Mouse (Mus musculus): ENCODE data around the gene Arpc2.

Arpc2 gene

DNA sequence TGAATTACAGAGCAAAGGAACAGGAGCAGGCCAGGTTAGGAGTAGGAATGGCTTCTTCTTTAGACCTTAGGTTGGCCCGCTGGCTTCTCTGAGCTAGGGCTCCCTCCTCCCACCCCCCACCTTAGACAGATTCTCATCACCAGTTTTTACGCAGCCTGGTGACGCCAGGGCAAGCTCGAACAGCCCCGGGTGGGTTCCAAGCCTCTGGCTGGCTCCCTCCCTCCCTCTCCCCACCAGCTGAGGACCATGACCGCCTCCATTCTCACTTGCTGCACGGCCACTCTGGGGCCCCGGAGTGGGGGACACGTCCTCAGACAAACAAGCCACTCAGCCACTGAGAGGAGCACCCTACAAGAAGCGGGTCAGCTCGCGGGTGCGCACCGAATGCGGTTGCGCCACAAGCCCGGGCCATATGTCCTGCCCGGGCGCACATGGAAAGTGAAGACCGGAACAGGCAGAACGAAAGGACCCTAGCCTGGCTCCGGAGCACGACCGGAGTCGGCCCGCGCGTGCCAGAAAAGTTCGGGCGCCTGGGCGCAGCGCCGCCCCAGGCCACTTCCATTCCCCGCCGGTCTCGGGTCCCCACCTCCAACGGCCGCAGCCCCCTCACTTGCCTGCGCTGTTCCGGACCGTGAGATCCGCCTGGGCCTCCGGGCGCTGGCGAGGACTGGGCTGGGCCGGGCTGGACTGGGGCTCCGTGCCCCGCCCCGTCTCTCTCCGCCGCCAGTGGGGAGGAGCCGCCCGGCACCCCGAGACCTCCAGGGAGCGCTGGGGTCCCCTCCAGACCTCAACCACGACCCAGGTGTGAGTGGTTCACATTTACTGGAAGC, 67.8 kb downstream of the Arpc2 start:
- Histone ChIP-seq H3K4me1 (replicated peaks; ENCODE audit: low read depth, low read length) (peaks cover 82% of the 10 kb centered on the region), H3K27me3 (ENCODE audit: insufficient read depth, low read length) (no peaks in the 10 kb centered on the region), H3K4me3 (replicated peaks; ENCODE audit: low read length) (peak overlapping the region; percentile 86), H3K9me3 (ENCODE audit: low read length) (no peaks in the 10 kb centered on the region), H3K36me3 (ENCODE audit: insufficient read depth, low read length) (peaks cover 15% of the 10 kb centered on the region)
- no peak for TF ChIP-seq NANOG (IDR thresholded peaks at IDR 0.05; ENCODE audit: borderline replicate concordance, low read length)
- TF ChIP-seq POU5F1 (IDR thresholded peaks at IDR 0.05; ENCODE audit: borderline replicate concordance, low read length), result no peak
- no peak for TF ChIP-seq CTCF (conservative IDR thresholded peaks at IDR 0.05; ENCODE audit: low read length)

DNA sequence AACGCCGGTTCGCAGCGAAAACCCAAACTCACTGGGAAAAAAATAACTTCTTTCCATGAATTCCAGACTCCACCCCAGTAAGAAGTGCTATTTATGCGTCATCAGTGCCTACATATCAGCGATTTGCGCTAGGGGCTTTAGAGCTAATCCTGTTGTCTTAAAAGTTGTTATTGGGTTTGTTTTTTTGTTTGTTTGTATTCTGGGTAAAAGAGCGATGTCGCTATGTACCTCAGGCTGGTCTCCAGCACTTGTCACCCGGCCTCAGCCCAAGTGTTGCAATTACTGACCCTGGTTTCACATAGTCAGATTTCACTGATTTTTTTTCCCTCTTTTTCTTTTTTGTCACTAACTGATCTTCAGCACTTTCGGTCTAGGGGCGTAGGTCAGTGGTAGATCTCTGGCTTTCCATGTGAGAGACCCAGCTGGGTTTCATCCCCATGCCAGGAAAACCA, 68.5 kb downstream of the Arpc2 start:
- Histone ChIP-seq H3K36me3 (ENCODE audit: insufficient read depth, low read length) (peaks cover 10% of the 10 kb centered on the region), H3K4me3 (replicated peaks; ENCODE audit: low read length) (peak overlapping the region; percentile 86), H3K4me1 (replicated peaks; ENCODE audit: low read depth, low read length) (peaks cover 82% of the 10 kb centered on the region), H3K27me3 (ENCODE audit: insufficient read depth, low read length) (no peaks in the 10 kb centered on the region), H3K9me3 (ENCODE audit: low read length) (no peaks in the 10 kb centered on the region)
- TF ChIP-seq NANOG (IDR thresholded peaks at IDR 0.05; ENCODE audit: borderline replicate concordance, low read length) (no peak), POU5F1 (IDR thresholded peaks at IDR 0.05; ENCODE audit: borderline replicate concordance, low read length) (no peak), CTCF (conservative IDR thresholded peaks at IDR 0.05; ENCODE audit: low read length) (no peak)

DNA sequence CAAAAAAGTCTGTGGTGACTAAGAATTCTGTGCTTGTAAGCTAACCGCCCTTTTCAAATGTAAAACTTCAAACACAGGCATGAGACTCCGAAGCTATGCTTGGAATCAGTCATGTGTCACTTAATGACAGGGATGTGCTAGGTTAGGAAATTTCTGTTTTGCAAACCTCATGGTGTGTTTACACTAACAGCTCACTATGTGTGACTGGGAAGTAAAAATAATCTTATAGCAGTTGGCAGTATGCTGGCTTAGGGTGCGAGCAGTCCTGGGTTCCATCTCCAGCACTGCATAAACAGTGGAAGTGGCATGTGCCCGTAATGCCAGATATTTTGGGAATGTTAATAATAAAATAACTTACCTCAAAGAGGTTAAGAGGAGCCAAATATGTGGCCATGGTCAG, 69.1 kb downstream of the Arpc2 start:
- Histone ChIP-seq H3K9me3 (ENCODE audit: low read length) (no peaks in the 10 kb centered on the region), H3K36me3 (ENCODE audit: insufficient read depth, low read length) (peaks cover 10% of the 10 kb centered on the region), H3K4me1 (replicated peaks; ENCODE audit: low read depth, low read length) (peaks cover 83% of the 10 kb centered on the region), H3K27me3 (ENCODE audit: insufficient read depth, low read length) (no peaks in the 10 kb centered on the region), H3K4me3 (replicated peaks; ENCODE audit: low read length) (no peak overlapping the region)
- TF ChIP-seq POU5F1 (IDR thresholded peaks at IDR 0.05; ENCODE audit: borderline replicate concordance, low read length), result no peak
- TF ChIP-seq CTCF (conservative IDR thresholded peaks at IDR 0.05; ENCODE audit: low read length), result no peak
- TF ChIP-seq NANOG (IDR thresholded peaks at IDR 0.05; ENCODE audit: borderline replicate concordance, low read length), result no peak

DNA sequence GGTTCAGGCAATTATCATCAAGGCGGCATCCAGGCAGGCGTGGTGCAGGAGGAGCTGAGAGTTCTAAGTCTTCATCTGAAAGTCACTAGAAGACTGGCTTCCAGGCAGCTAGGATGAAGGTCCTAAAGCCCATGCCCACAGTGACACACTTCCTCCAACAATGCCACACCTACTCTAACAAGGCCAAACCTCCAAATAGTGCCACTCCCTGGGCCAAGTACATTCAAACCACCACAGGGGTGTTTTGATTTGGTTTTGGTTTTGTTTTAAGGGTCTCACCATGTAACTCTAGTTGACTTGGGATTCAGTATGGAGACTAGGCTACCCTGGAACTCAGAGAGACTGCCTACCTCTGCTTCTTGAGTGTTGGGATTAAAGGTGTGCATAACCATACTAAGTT, 69.6 kb downstream of the Arpc2 start, which contains the start of gene Tmbim1:
TSS of gene Tmbim1 (minus strand) at position 101 of the 400 bp plus-strand sequence.
- no peaks in the 10 kb centered on the region for H3K9me3 ChIP-seq (ENCODE audit: low read length)
- H3K36me3 ChIP-seq (ENCODE audit: insufficient read depth, low read length), result peaks cover 10% of the 10 kb centered on the region
- no peaks in the 10 kb centered on the region for H3K27me3 ChIP-seq (ENCODE audit: insufficient read depth, low read length)
- H3K4me3 ChIP-seq (replicated peaks; ENCODE audit: low read length), result peak within 1 kb of the TSS; percentile 86
- TF ChIP-seq POU5F1 (IDR thresholded peaks at IDR 0.05; ENCODE audit: borderline replicate concordance, low read length) (no peak), CTCF (conservative IDR thresholded peaks at IDR 0.05; ENCODE audit: low read length) (no peak), NANOG (IDR thresholded peaks at IDR 0.05; ENCODE audit: borderline replicate concordance, low read length) (no peak)
- H3K4me1 ChIP-seq (replicated peaks; ENCODE audit: low read depth, low read length), result peaks cover 83% of the 10 kb centered on the region

DNA sequence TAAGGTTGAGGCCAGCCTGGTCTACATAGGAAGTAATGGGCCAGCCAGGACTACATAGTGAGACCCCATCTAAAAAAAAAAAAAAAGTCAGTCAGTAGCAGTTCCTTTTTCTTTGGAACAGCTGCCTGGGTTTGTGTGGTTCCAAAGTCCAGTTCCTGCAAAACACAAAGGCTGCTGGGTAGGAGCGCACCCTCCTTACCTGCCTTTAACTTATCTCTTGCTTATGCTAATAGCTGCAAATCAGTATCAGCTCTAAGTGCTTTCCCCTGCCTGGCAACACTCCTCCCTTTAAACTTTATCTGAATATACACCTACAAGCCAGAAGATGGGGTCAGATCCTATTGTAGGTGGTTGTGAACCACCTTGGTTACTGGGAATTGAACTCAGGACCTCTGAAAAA, 71.3 kb downstream of the Arpc2 start:
- TF ChIP-seq NANOG (IDR thresholded peaks at IDR 0.05; ENCODE audit: borderline replicate concordance, low read length) (no peak), POU5F1 (IDR thresholded peaks at IDR 0.05; ENCODE audit: borderline replicate concordance, low read length) (no peak), CTCF (conservative IDR thresholded peaks at IDR 0.05; ENCODE audit: low read length) (no peak)

DNA sequence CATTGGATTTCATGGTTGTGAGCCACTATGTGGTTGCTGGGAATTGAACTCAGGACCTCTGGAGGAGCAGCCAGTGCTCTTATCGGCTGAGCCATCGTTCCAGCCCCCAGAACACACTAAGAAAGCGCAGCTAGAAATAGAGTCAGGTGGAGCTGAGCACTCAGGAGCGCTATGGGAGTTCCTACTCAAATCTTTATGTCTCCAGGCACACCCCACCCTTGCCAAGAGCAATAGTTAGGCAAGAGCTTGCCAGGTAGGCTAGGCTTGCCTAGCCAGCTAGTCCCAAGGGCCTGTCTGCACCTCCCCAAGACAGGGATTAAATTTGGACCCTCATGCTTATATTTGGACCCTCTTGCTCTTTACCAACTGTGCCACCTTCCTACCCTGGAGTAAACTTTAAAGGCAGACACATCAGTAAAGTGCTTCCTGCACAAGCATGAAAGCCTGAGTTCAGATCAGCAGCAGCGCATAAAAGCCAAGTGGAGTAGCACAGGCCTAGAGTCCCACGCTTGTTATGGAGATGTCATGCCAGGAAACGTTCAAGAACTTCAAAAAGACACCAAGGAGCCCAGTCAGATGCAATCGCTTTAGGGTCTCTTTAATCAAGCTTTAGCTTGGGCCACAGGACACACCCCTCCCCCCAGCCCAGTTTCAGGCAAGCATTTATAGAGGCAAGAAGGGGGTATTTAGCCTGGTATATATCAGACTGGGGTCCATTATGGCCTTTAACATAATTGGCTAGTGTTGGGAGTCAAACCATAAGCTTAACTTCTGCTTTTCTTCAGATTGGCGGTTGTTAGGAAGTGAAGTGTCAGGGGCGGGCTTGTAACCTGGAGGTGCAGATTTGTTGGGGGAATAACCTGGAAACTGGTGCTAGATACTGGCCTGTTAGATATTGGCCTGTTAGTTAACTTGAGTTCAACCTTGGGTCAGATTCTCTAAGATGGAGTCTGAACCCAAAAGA, 72.4 kb downstream of the Arpc2 start:
- Histone ChIP-seq H3K9me3 (ENCODE audit: low read length) (no peaks in the 10 kb centered on the region), H3K27me3 (ENCODE audit: insufficient read depth, low read length) (no peaks in the 10 kb centered on the region), H3K4me3 (replicated peaks; ENCODE audit: low read length) (peak overlapping the region; percentile 13; the same call in 1 of the 2 replicates), H3K4me1 (replicated peaks; ENCODE audit: low read depth, low read length) (peaks cover 67% of the 10 kb centered on the region), H3K36me3 (ENCODE audit: insufficient read depth, low read length) (no peaks in the 10 kb centered on the region)
- TF ChIP-seq NANOG (IDR thresholded peaks at IDR 0.05; ENCODE audit: borderline replicate concordance, low read length), result peak; percentile 91; the same call in 1 of the 2 replicates
- TF ChIP-seq POU5F1 (IDR thresholded peaks at IDR 0.05; ENCODE audit: borderline replicate concordance, low read length), result no peak
- no peak for TF ChIP-seq CTCF (conservative IDR thresholded peaks at IDR 0.05; ENCODE audit: low read length)

More for the DNA sequence above, 71.3 kb downstream of the Arpc2 start:
- H3K9me3 ChIP-seq (ENCODE audit: low read length), result no peaks in the 10 kb centered on the region
- H3K27me3 ChIP-seq (ENCODE audit: insufficient read depth, low read length), result no peaks in the 10 kb centered on the region
- H3K4me3 ChIP-seq (replicated peaks; ENCODE audit: low read length), result 0 out of 2 replicates have a peak overlapping the region, but pooled peaks have one; percentile 13
- H3K4me1 ChIP-seq (replicated peaks; ENCODE audit: low read depth, low read length), result peaks cover 78% of the 10 kb centered on the region
- no peaks in the 10 kb centered on the region for H3K36me3 ChIP-seq (ENCODE audit: insufficient read depth, low read length)

DNA sequence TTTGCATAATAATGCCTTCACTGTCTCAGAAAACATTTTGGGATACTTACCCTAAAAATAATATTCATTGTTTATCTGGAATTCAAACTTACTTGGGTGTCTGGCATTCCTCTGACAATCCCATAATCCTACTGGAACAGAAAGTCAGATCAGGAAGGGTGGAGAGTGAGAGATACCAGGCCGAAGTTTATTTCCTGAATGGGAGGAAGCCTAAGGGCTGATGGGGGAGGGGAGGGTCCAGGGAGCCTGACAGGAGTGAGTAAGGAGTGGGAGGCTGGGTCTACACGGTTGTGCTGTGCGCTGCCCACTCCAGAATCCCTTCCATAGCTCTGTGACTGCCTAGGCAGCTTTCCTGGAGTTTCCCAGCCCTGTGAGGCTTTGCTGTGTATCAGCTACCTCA, 73.9 kb downstream of the Arpc2 start:
- Histone ChIP-seq H3K36me3 (ENCODE audit: insufficient read depth, low read length) (no peaks in the 10 kb centered on the region), H3K4me3 (replicated peaks; ENCODE audit: low read length) (peak overlapping the region; percentile 14), H3K4me1 (replicated peaks; ENCODE audit: low read depth, low read length) (peaks cover 61% of the 10 kb centered on the region), H3K27me3 (ENCODE audit: insufficient read depth, low read length) (no peaks in the 10 kb centered on the region), H3K9me3 (ENCODE audit: low read length) (no peaks in the 10 kb centered on the region)
- TF ChIP-seq NANOG (IDR thresholded peaks at IDR 0.05; ENCODE audit: borderline replicate concordance, low read length), result no peak
- TF ChIP-seq POU5F1 (IDR thresholded peaks at IDR 0.05; ENCODE audit: borderline replicate concordance, low read length), result no peak
- no peak for TF ChIP-seq CTCF (conservative IDR thresholded peaks at IDR 0.05; ENCODE audit: low read length)
